Mouse (Mus musculus): Measurements from ENCODE around the gene Baiap2l1.
A peak's percentile ranks its signal among the peaks of the same experiment; 100 is the strongest.

The Baiap2l1 gene

DNA sequence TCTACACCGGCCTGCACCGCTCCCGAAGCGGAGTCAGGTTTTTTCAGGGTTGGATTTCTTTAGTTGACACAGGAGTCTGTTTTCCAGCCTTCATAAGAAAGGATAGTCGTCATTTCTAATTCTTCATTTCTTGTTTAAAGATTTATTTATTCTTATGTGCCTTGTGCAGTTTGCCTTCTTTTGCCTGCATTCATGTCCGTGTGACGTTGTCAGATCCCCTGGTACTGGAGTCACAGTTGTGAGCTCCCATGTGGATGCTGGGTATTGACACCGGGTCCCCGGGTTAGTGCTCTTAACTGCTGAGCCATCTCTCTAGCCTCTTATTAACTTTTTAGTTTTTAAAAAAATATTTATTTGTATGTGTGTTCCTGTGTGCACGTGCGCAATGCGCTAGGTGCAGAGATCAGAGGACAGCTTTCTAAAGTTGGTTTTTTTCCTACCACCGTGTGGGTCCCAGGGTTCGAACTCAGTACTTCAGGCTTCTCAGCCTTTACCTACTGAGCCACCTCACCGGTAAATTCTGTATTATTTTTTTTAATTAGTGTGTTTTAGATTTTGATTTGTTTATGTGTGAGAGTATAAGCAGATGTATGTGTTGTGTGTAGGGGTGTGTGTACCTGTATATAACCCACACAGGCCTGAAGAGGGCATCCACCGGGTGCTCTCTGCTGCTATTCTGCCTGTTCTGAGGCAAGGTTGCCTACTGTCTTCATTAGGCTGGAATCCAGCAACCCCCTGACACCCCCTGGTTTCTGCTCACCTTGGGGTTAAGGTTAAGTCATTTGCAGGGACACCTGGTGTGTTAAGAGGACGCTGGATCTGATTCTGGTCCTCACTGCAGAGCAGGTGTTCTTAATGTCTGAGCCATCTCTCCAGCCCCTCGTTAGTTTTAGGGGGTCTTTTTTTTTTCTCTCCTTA, 133.8 kb downstream of the Baiap2l1 start:
- no peak for DNase-seq (ENCODE audit: low spot score)

DNA sequence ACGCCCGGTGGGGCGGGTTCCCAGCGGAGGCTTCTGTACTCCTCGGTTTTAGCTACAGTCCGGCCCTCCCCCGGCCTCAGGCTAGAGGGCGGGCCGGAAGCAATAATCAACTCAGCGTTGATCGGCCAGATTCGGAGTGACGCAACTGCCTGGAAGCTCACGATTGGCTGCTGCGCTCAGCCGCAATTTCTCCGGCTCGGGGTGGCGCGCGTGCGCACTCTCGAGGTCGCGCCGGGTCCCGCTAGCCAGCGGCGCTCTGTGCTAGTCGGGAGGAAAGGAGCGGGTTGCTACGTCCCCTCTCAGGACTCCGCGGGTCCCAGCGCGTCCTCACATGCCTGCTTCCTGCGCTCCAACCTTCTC, 134.4 kb downstream of the Baiap2l1 start, which contains the start of gene Tecpr1:
Gene Tecpr1 (minus strand): TSS at position 113 of the 360 bp plus-strand sequence.
- DNase-seq (ENCODE audit: low spot score): peak; percentile 97

GRCm38 (mm10) chr5:144222811-144223502, 135.0 kb downstream of the Baiap2l1 start:
- no peak for DNase-seq (ENCODE audit: low spot score)

DNA sequence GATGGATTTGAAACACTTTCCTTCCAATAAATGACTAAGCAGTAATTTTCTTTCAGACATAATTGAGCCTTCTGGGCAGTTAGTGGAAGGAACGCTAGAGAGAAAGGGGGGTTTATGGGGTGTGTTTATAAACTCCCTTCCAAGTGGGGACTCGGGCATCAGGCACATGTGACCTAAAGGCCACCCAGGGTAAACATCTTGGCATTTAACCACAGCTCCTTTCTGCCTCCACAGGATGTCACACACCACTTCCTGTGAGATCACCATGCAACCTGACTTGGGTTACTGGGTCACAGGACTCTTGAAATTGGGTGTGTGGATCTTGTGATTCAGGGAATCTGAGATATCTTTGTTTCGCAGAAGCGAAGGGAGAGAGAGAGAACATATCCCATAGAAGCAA, 136.6 kb downstream of the Baiap2l1 start:
- DNase-seq (ENCODE audit: low spot score): no peak

GRCm38 (mm10) chr5:144219936-144220335, 138.0 kb downstream of the Baiap2l1 start:
- DNase-seq (ENCODE audit: low spot score): no peak

GRCm38 (mm10) chr5:144219306-144219705, 138.6 kb downstream of the Baiap2l1 start:
- DNase-seq (ENCODE audit: low spot score): no peak

GRCm38 (mm10) chr5:144218061-144218460, 139.9 kb downstream of the Baiap2l1 start:
- no peak for DNase-seq (ENCODE audit: low spot score)

GRCm38 (mm10) chr5:144215992-144216391, 141.9 kb downstream of the Baiap2l1 start:
- DNase-seq (ENCODE audit: low spot score): no peak
